Mouse (Mus musculus) kidney, postnatal 14 days (tissue): ENCODE results near the gene Ccnj.

Experiments
- DNase-seq: peaks from one replicate; pipeline ENCODE4 v3.0.0; 2022; ENCODE audit warnings: mixed read lengths

Gene Ccnj

DNA sequence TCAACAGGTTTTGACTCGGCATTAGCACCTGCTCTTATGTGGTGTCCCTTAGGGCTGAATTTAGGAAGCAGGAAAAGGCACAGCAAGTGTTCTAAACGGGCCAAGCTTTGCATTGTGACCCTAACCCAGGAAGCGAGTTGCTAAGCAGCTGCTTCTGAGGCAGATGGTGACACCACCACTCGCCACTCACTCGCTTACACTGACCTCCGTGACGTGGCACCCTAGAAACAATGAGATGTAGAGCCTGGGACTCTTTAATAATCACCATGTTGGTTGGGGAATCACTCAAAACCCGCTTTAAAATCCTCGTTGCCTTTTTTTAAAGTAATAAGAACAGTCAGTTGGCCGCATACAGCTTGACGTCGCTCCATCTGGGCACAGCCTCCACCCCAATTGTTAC, 18.3 kb downstream of the Ccnj start:
- DNase-seq = no peak

DNA sequence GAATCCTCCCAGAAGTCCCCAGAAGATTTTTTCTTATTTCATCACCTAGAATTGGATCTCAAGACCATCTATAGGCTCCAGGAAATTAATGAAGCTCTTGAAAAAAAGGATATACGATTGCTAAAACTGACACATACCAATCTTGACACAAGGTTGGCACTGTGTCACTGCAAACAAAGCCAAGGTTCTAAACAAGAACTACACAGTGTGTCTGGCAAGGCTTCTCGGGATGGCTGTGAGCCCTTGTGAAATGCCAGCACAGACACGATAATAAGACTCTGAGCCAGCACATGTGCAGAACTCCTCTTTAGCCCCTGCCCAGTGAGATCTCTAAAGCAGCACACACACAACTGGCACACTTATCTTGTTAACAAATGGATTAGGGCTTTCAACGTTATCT, 28.5 kb downstream of the Ccnj start:
- DNase-seq = no peak

DNA sequence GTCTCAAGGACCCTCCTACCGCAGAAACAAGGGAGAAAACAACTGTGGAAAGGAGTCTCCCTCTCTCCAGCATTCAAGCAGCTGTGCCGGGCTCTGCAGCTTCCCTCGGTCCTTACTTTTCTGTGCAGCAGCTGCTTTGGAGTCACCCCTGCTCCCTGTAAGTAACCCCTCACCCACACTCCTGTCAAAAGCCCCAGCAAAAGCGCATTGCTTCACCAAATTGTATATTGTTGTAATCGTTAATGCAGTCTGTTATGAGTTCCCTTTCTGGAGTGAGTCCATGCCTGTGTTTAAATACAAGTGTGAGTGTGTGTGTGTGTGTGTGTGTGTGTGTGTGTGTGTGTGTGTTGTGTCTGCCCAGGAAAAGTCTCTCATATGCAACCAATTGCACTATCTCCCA, 37.2 kb downstream of the Ccnj start:
- no peak for DNase-seq

DNA sequence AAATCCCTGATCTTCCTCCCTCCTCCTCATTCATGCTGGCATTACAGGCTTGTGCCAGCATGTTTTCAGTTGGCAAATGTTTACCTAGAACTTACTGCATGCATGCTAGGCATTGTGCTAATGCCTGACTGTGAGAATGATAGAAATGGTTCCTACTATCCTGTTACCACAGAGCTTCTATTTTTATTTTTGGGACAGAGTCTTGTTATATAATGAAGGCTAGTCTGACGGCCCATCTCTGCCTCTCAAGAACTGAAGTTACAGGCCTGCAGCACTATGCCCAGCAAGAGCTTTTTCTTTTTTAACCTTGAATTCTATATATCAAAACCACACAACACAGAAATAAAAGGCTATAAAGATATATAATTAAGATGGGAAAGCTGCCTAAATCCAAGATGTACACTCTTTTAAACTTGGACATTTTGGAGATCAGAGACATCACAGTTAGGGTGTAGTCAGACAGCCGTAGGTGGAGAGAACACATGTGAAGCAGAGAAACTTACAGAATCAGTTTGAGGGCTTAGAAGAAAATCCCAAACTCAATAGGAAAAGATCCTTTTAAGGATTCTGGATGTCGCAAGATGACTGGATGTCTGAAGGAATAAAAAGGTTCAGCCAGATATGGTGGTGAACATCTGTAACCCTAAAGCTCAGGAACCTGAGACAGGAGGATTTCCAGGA, 38.5 kb downstream of the Ccnj start:
- DNase-seq = no peak

DNA sequence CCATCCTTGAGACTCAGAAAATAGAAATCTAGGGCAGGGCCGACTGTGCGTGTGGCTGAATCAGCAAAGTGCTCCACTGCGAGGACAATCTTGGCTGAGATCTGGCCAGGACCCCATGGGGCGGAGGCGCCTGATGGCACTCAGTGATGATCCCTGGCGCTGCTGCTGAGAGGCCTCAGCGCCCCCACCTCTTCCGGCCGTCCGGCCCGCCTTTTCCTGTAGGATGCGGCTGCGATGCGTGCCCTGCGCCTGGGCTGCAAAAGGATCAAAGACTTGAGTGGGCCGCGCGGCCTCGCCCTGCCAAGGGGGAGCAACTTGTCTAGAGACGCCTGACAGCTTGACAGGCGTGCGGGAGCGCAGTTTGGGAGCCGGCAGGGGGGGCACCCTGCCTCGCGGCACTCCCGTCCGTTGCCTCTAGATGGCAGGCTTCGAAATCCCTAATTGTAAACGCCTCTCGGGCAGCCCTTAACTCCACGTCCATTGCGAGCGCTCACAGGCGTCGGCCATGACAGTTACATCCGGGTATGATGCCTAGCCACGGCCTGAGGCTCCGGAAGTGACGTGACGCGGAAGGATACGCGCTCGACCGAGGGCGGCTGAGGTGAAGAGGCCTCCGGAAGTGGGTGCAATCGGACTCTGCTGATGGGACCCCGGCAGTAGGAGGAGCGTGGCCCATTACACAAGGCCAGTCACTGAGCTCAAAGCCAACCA, 42.0 kb downstream of the Ccnj start:
- peak; percentile 90 for DNase-seq

DNA sequence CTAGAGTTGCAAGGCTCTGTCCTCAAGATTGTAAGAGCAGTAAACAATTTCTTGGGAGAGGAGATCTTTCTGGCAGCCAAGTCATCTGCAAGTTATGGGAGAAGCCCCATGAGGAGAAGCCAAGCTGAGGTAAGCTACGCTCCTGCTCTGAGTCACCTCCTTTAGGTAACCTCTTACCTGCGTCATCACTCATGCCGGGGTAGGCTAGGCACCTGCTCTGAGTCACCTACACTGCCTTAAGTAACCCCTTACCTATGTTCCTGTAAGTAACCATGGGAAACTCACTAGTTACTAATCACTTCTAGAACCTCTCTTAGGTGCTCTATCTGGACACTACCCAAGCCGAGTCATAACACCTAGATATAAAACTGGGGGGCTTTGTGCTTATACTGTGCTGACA, 50.6 kb downstream of the Ccnj start:
- DNase-seq = no peak

DNA sequence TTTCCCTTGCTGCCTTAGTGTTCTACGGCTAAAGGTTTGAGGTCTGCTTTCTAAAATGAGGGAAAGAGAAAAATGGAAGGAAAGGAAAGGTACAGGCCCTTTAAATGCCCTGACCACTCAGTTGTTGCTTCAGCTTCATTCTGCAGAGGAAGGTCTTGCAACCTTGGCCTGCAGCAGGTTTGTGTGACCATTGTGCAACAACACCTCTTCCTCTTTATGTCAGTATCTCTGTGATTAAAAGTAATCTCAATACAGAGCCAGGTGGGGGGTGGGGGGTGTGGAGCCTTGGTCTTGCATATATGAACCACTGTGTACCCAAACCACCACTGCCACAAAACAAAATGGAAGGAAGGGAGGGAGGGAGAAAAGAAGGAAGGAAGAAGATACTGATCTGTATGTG, 57.8 kb downstream of the Ccnj start:
- no peak for DNase-seq

DNA sequence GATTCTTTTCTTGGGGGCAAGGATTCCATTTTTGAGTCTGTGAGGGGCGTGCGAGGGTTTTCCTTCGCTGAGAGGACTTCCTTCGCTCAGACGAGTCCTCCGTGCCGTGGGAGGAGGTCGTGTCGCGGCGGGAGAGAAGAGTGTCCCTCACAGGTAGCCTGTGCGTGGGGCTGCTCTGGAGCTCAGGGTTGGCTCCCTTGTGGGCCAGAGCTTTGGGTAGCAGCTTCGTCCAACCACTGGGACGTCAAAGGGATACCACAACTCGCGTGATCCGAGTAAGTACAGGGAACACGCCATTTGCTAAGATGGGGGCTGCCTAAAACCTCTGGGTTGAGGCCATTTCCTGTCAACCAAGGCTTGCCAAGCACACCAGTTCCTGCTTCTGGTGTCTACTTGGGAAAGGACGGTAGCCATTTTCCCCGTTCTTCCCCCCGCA, 63.0 kb downstream of the Ccnj start:
- no peak for DNase-seq

DNA sequence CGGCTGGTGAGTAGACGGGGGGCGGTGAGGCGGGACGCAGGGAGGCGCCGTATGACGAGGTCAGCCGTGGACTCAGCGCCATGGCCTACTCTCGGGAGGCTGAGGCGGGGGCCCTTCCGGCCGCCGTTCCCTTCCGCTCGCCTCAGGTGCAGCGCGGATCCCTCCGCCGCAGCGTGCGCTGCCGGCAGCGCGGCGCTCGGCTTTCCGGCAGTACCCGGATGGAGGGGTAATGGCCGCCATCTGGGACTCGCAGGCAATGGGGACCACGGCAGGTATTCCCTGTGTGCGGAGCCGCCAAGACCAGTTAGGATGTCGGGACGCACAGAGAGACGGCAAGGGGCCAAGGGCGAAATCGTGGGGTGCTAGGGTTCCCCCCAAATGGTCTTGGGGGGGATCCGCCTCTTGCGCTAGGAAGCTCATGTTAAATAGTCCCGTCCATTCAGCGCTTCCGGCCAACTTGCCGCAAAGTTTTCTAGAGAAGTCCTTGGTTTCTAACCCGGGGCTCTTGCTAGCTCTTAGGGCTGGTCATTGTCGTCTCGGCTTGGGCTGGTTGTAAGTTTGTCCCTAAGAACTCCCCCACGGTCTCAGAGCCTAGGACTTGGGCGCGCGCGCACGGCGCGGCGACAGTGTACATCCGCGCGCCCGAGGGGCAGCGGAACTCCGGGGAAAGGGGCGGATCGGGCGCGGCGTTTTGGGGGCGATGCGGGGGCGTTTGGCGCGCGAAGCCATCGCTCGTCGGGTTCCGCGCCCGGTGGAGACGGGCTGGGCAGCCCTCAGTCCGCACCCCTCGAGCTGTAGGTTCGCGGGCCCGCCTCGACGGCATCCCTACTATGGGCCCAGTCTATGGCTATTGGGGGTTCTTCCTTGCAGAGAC, 63.7 kb downstream of the Ccnj start, which contains the start of gene Zfp518a:
Gene Zfp518a (plus strand): TSS at position 187 of the 874 bp plus-strand sequence.
- peak; percentile 93 for DNase-seq

DNA sequence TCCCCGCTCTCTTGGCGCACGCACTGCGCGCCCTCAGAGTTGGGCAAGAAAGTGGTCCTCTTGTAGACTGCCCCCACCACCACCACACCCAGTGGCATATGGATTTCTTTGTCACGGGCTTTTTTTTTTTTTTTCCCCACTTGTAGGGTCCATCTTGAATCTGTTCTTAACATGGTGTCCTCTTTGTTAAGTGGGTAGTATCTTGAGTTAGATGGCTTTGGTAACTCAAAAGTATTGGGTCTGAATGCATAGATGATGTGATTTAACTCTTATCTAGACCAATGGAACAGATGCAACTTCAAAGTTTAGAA, 64.3 kb downstream of the Ccnj start:
- no peak for DNase-seq
